Mouse (Mus musculus): ENCODE results near the gene Raet1e.
"Not testable (repeated sequence)": the region's sequence is repeated elsewhere in the genome, so short reads cannot be mapped to it uniquely, and the experiment has no call there.

The Raet1e gene

GRCm38 (mm10) chr10:22362466-22362865, 204.1 kb downstream of the Raet1e start:
- not testable (repeated sequence) for DNase-seq

GRCm38 (mm10) chr10:22364915-22365314, 206.5 kb downstream of the Raet1e start:
- not testable (repeated sequence) for DNase-seq

- not testable (repeated sequence) for DNase-seq
These were observed 222.9 kb downstream of the Raet1e start for GRCm38 (mm10) chr10:22381226-22381625.

- not testable (repeated sequence) for DNase-seq
These were observed 231.8 kb downstream of the Raet1e start for GRCm38 (mm10) chr10:22390146-22390545.

- not testable (repeated sequence) for DNase-seq
These were observed 233.2 kb downstream of the Raet1e start for GRCm38 (mm10) chr10:22391616-22392015.

GRCm38 (mm10) chr10:22393028-22393824, 234.9 kb downstream of the Raet1e start:
- DNase-seq: not testable (repeated sequence)

GRCm38 (mm10) chr10:22396680-22397079, 238.3 kb downstream of the Raet1e start:
- DNase-seq: not testable (repeated sequence)

GRCm38 (mm10) chr10:22402225-22402917, 244.0 kb downstream of the Raet1e start:
- DNase-seq: peak; percentile 16 to 18

- DNase-seq: peak in 1 of 2 experiments; percentile 2
These were observed 255.5 kb downstream of the Raet1e start for GRCm38 (mm10) chr10:22413702-22414494.

All from lung, adult 18-20 months (tissue).